Mouse (Mus musculus) liver, postnatal 0 days (tissue): ENCODE results near the gene Ttc9c.

Experiments used
- CTCF ChIP-seq: sonication (generic); IDR thresholded peaks from 2 replicates; pipeline ENCODE4 v1.5.1; 2016; ENCODE audit warnings: antibody characterized with exemption, low read depth
- EP300 ChIP-seq: IDR thresholded peaks from 2 replicates; pipeline ENCODE4 v1.6.1; 2016; ENCODE audit warnings: antibody characterized with exemption, low read depth, mild to moderate bottlenecking

GRCm38 (mm10) chr19:8798947-8799315 is 20.2 kb downstream of the Ttc9c start:
- TF ChIP-seq EP300 (no peak), CTCF (no peak)
